Mouse (Mus musculus): ENCODE measurements at regions not wholly inside any gene's neighbourhood (a gene's known extent, or its start where the extent isn't known, plus 50 kb on each side); places are given as distances from the start of the nearest gene placed in this dataset.
A peak's percentile ranks its signal among the peaks of the same experiment; 100 is the strongest.

GRCm38 (mm10) chr1:92340644-92341043, 133.0 kb downstream of the Ndufa10 start:
- DNase-seq, result no peak

GRCm38 (mm10) chr1:92338589-92338988, 135.1 kb downstream of the Ndufa10 start:
- no peak for DNase-seq

GRCm38 (mm10) chr1:92337450-92337849, 136.2 kb downstream of the Ndufa10 start:
- no peak for DNase-seq

- peak; percentile 14 for DNase-seq
These were observed 136.7 kb upstream of the Hdac4 start for GRCm38 (mm10) chr1:92332248-92332584.

GRCm38 (mm10) chr1:92331559-92332247, 136.2 kb upstream of the Hdac4 start:
- no peak for DNase-seq

GRCm38 (mm10) chr1:92330181-92330580, 134.7 kb upstream of the Hdac4 start:
- no peak for DNase-seq

GRCm38 (mm10) chr1:92329491-92329890, 134.0 kb upstream of the Hdac4 start:
- DNase-seq, result no peak

GRCm38 (mm10) chr1:92327141-92327540, 131.6 kb upstream of the Hdac4 start:
- no peak for DNase-seq

GRCm38 (mm10) chr1:92325281-92325680, 129.8 kb upstream of the Hdac4 start:
- DNase-seq, result no peak

GRCm38 (mm10) chr1:92324091-92324950, 128.8 kb upstream of the Hdac4 start:
- no peak for DNase-seq

- no peak for DNase-seq
These were observed 121.6 kb upstream of the Hdac4 start for GRCm38 (mm10) chr1:92317131-92317530.

- no peak for DNase-seq
These were observed 120.8 kb upstream of the Hdac4 start for GRCm38 (mm10) chr1:92316191-92316723.

- DNase-seq, result no peak
These were observed 117.6 kb upstream of the Hdac4 start for GRCm38 (mm10) chr1:92313001-92313597.

GRCm38 (mm10) chr1:92309883-92310282, 114.4 kb upstream of the Hdac4 start:
- DNase-seq, result no peak

GRCm38 (mm10) chr1:92309381-92309780, 113.9 kb upstream of the Hdac4 start:
- DNase-seq, result no peak

- no peak for DNase-seq
These were observed 113.0 kb upstream of the Hdac4 start for GRCm38 (mm10) chr1:92308537-92308936.

- no peak for DNase-seq
These were observed 110.5 kb upstream of the Hdac4 start for GRCm38 (mm10) chr1:92306042-92306441.

- no peak for DNase-seq
These were observed 103.5 kb upstream of the Hdac4 start for GRCm38 (mm10) chr1:92299041-92299440.

GRCm38 (mm10) chr1:92292681-92293380, 97.3 kb upstream of the Hdac4 start:
- no peak for DNase-seq

- no peak for DNase-seq
These were observed 91.5 kb upstream of the Hdac4 start for GRCm38 (mm10) chr1:92286966-92287342.

- DNase-seq, result no peak
These were observed 90.8 kb upstream of the Hdac4 start for GRCm38 (mm10) chr1:92286013-92286965.

All from adrenal gland, adult 2 months (tissue).